Mouse (Mus musculus) liver, adult 2 months (tissue): ENCODE measurements around the gene Mrfap1.

Experiments
- CTCF ChIP-seq: fragments of 200-500 bp; IDR thresholded peaks from 2 replicates; pipeline ENCODE4 v1.5.1; 2011; ENCODE audit warnings: low read depth, low read length, control low read depth
- POLR2A ChIP-seq: fragments of 200-500 bp; IDR thresholded peaks from 2 replicates; pipeline ENCODE4 v1.6.1; 2011; ENCODE audit warnings: low read length, control low read depth; ENCODE audit not compliant: insufficient read depth; ENCODE audit errors: extremely low read depth

DNA sequence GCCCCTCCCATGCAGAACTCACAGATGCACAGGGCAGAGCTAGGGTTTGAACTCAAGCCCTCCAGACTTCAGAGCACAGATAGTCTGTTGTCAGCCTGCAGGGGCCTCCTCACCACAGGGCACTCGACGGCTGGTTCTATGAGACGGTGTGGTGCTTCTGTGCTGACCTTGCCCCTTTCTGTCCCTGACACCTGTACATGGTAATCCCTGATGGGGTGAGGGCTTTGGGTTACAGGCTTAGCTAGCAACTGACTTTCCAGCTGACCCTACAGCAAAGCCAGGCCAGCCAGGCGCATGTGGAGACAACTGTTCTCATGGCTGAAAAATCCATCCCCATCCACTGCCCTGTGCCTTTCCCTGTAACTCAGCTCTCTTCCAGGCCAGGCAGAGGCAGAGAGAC, 26.3 kb upstream of the Mrfap1 start:
- TF ChIP-seq CTCF (no peak), POLR2A (no peak)
